Mouse (Mus musculus) liver, embryonic 16.5 days (tissue): ENCODE data around the gene Cers5. TPM values are rescaled to one million over a fixed set of nuclear protein-coding genes. Genes with fewer than 3 reads are reported as not detected.
A peak's percentile ranks its signal among the peaks of the same experiment; 100 is the strongest.

ENCODE experiments used
- ATAC-seq: fragments of 200-750 bp; cut with Nextera tagmentation; 2 replicates; pipeline ENCODE4 v1.8.0; 2017; ENCODE audit warnings: low read depth, mild to moderate bottlenecking, moderate number of reproducible peaks, moderate library complexity
- H3K27ac ChIP-seq: fragments of 300-500 bp; sonication (generic); 2 replicates; pipeline ENCODE4 v1.5.1; 2014; ENCODE audit warnings: mild to moderate bottlenecking, low read length
- H3K27me3 ChIP-seq: fragments of 300-500 bp; sonication (generic); 2 replicates; pipeline ENCODE4 v1.6.1; 2014; ENCODE audit warnings: low read depth, low read length, mixed read lengths; ENCODE audit not compliant: control insufficient read depth, insufficient read depth
- H3K36me3 ChIP-seq: fragments of 300-500 bp; sonication (generic); 2 replicates; pipeline ENCODE4 v1.6.1; 2014; ENCODE audit warnings: mild to moderate bottlenecking; ENCODE audit not compliant: control insufficient read depth, insufficient read depth
- H3K4me1 ChIP-seq: fragments of 300-500 bp; sonication (generic); 2 replicates; pipeline ENCODE4 v1.6.1; 2014; ENCODE audit warnings: low read depth, low read length, mixed read lengths; ENCODE audit not compliant: control insufficient read depth
- H3K4me2 ChIP-seq: fragments of 300-500 bp; sonication (generic); 2 replicates; pipeline ENCODE4 v1.6.1; 2014; ENCODE audit warnings: low read depth, low read length, mixed read lengths
- H3K4me3 ChIP-seq: fragments of 300-500 bp; sonication (generic); 2 replicates; pipeline ENCODE4 v1.5.1; 2014; ENCODE audit warnings: low read depth, mild to moderate bottlenecking, low read length
- H3K9ac ChIP-seq: fragments of 300-500 bp; sonication (generic); 2 replicates; pipeline ENCODE4 v1.6.1; 2014; ENCODE audit warnings: low read depth, low read length
- H3K9me3 ChIP-seq: fragments of 300-500 bp; sonication (generic); replicated peaks from 2 replicates; pipeline ENCODE4 v1.6.1; 2016; ENCODE audit warnings: low read length; ENCODE audit not compliant: control insufficient read depth
- WGBS: fragments of 180-500 bp; shearing (Covaris S2); extraction: QIAGEN DNeasy Blood & Tissue Kit; methylation state at CpG from one replicate; pipeline ENCODE4 v1.1.7; 2014; ENCODE audit not compliant: insufficient replicate concordance; 5-methylcytosine and 5-hydroxymethylcytosine counted together
- polyA plus RNA-seq: library from polyadenylated mRNA; unstranded; fragments of >200 nt; fragmentation: Nextera tagmentation; extraction: Ambion mirVana; gene quantifications from 2 replicates; pipeline ENCODE4 v1.2.1, GENCODE M21; 2015

The Cers5 gene
- polyA plus RNA-seq, 1 experiment from 2014 or later = 6.9 TPM

DNA sequence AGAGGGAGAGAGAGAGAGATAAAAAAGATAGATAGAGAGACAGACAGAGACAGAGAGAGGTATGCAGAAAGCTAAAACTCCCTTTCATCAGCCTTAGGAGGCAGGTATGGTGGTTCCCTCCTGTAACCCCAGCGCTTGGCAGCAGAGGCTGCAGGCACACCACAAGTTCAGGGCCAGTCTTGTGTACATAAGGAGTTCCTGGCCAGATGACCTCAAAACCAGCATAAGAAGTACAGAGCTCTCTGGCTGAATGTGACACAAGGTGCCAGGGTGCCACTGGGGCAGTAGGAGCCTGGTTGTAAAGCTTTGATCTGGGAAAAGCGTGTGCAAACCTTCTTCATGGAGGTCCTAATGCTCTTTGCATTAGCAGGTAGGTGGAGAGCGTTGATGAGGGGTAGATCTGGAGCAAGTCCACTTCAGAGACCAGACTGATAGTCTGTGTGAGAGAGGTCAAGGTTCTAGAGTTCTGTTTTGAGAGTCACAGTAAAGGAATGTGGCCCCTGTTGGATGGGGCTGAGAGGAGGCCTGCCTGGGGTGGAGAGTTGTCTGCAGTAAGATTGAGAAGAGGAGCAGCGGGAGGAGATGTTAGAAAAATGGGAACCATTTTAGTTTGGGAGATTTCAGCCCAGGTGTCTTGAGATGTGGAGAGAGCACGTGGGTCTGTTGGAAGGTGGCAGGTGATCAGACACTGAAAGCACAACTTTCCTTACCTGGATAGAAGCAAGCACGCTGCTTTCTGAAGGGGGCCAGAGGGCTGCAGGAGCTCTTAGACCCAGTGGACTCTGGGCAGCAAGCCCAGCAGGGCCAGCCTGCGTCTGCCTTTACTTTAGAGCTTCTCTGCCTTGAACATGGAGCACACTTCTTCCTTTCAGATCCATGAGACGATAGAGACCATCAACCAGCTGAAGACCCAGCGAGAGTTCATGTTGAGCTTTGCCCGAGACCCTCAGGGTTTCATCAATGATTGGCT lies 62.2 kb downstream of the Cers5 start:
- H3K4me2 ChIP-seq = no peak overlapping the region
- H3K36me3 ChIP-seq = peaks cover 16% of the 10 kb centered on the region
- no peak for ATAC-seq
- H3K9ac ChIP-seq = no peak overlapping the region
- no peak overlapping the region; the same call in 1 of the 2 replicates for H3K27ac ChIP-seq
- H3K4me1 ChIP-seq = peaks cover 12% of the 10 kb centered on the region
- WGBS = 71% methylated on average over 10 of the region's 10 CpGs
- H3K9me3 ChIP-seq = no peaks in the 10 kb centered on the region
- no peak overlapping the region for H3K4me3 ChIP-seq
- H3K27me3 ChIP-seq = no peaks in the 10 kb centered on the region

DNA sequence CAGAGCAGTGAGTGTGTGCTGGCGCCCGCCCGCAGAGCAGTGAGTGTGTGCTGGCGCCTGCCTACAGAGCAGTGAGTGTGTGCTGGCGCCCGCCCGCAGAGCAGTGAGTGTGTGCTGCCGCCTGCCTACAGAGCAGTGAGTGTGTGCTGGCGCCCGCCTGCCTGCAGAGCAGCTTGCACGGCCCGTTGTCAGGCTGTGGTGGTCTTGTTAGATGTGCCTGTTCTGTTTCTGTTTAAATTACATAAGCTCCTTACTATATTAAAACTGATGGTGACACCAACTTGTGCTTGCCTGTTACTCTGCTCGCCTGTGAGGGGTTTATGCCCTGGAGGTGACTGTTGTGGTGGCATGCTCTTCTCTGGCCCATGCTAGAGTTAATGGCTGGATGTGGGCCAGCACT lies 64.5 kb downstream of the Cers5 start:
- peaks cover 16% of the 10 kb centered on the region for H3K36me3 ChIP-seq
- no peaks in the 10 kb centered on the region for H3K27me3 ChIP-seq
- no peak overlapping the region for H3K4me2 ChIP-seq
- H3K4me1 ChIP-seq = peaks cover 12% of the 10 kb centered on the region
- no peak overlapping the region for H3K9ac ChIP-seq
- no peak for ATAC-seq
- no peaks in the 10 kb centered on the region for H3K9me3 ChIP-seq
- WGBS = 84% methylated on average over 13 of the region's 13 CpGs
- H3K27ac ChIP-seq = no peak overlapping the region
- no peak overlapping the region for H3K4me3 ChIP-seq

DNA sequence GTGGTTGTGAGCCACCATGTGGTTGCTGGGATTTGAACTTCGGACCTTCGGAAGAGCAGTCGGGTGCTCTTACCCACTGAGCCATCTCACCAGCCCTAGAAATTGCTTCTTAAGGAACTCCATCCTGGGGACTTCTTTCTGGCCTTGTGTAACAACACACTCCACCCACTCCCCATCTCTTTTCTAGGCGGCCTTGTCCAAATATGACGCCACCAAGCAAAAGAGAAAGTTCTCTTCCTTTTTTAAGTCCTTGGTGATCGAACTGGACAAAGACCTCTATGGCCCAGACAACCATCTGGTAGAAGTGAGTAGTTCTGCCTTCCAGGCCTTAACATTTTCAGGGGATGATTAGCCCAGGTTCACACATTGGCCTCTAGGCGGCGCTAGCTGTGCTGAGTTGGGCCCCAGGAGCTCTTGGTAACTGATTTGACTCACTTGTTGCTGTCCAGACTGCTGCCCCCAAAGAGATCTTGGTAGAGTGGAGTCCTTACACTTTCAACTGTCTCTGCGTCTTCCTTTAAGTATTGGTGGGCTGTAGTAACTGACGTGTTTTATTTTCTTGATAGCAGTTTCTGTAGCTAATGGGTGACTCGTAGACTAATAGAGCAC lies 67.1 kb downstream of the Cers5 start, which contains the start of gene Gm17349:
TSS of gene Gm17349 (minus strand) at position 51 of the 609 bp plus-strand sequence.
- H3K36me3 ChIP-seq = peaks cover 9% of the 10 kb centered on the region; the same call in 1 of the 2 replicates
- no peak within 1 kb of the TSS for H3K27ac ChIP-seq
- no peaks in the 10 kb centered on the region for H3K27me3 ChIP-seq
- no peak within 1 kb of the TSS for H3K4me2 ChIP-seq
- no peak for ATAC-seq
- H3K9me3 ChIP-seq = no peaks in the 10 kb centered on the region
- H3K9ac ChIP-seq = no peak within 1 kb of the TSS
- WGBS = 55% methylated on average over 11 of the region's 11 CpGs
- peaks cover 27% of the 10 kb centered on the region for H3K4me1 ChIP-seq
- H3K4me3 ChIP-seq = no peak within 1 kb of the TSS

DNA sequence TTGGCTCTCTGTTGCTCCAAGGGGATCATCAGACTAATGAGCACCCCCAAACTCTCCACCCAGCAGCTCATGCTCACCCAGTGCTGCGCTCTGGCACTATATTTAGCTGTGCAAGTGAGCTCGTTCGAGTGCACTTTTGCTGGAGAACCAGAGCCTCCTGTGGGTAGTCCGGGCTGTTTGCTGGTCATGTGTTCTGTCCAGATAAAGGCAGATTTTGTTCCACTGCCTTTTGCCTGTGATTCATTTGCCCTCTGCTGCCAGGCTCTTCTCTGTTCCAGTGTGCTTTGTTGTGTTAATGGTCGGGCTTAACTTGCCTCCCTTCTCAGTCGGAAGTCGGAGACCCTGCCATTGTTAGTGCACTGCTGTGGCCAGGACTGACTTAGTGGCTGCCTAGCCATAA lies 67.8 kb downstream of the Cers5 start:
- Histone ChIP-seq H3K4me2 (no peak overlapping the region), H3K4me1 (peaks cover 31% of the 10 kb centered on the region), H3K9ac (no peak overlapping the region), H3K9me3 (no peaks in the 10 kb centered on the region), H3K4me3 (no peak overlapping the region), H3K27me3 (no peaks in the 10 kb centered on the region), H3K36me3 (peaks cover 9% of the 10 kb centered on the region; the same call in 1 of the 2 replicates), H3K27ac (no peak overlapping the region)
- 52% methylated on average over 7 of the region's 7 CpGs for WGBS
- no peak for ATAC-seq

GRCm38 (mm10) chr15:99704041-99704681 lies 68.5 kb downstream of the Cers5 start:
- Histone ChIP-seq H3K4me1 (peaks cover 31% of the 10 kb centered on the region), H3K9ac (no peak overlapping the region), H3K27ac (no peak overlapping the region), H3K9me3 (no peaks in the 10 kb centered on the region), H3K27me3 (no peaks in the 10 kb centered on the region), H3K4me3 (no peak overlapping the region), H3K36me3 (peaks cover 7% of the 10 kb centered on the region; the same call in 1 of the 2 replicates), H3K4me2 (no peak overlapping the region)
- ATAC-seq = no peak
- WGBS = 64% methylated on average over 23 of the region's 23 CpGs

- H3K9me3 ChIP-seq = no peaks in the 10 kb centered on the region
- no peak for ATAC-seq
- peaks cover 7% of the 10 kb centered on the region; the same call in 1 of the 2 replicates for H3K36me3 ChIP-seq
- H3K9ac ChIP-seq = no peak overlapping the region
- H3K27me3 ChIP-seq = no peaks in the 10 kb centered on the region
- no peak overlapping the region for H3K27ac ChIP-seq
- 78% methylated on average over 5 of the region's 5 CpGs for WGBS
- peaks cover 31% of the 10 kb centered on the region for H3K4me1 ChIP-seq
- no peak overlapping the region for H3K4me2 ChIP-seq
- no peak overlapping the region for H3K4me3 ChIP-seq
Measured at GRCm38 (mm10) chr15:99703676-99704040, 69.0 kb downstream of the Cers5 start.

DNA sequence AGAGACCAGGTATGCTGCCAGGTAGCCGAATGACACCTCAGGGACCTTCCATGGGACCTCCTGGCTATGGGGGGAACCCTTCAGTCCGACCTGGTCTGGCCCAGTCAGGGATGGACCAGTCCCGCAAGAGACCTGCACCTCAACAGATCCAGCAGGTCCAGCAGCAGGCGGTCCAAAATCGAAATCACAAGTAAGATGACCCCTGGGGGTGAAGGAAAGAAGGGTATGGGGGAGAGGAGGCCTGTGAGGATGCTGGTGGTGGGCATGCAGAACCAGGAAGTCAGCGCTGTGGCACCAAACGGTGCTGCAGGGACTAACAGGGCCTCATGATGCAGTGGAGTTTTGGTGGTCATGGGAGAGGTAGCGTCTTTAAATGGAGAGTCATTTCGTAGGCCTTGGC lies 69.6 kb downstream of the Cers5 start:
- H3K4me2 ChIP-seq = peak overlapping the region; percentile 67; the same call in 1 of the 2 replicates
- H3K9me3 ChIP-seq = no peaks in the 10 kb centered on the region
- WGBS = 74% methylated on average over 9 of the region's 9 CpGs
- no peak overlapping the region for H3K9ac ChIP-seq
- peaks cover 7% of the 10 kb centered on the region; the same call in 1 of the 2 replicates for H3K36me3 ChIP-seq
- ATAC-seq = no peak
- peak overlapping the region; percentile 17; the same call in 1 of the 2 replicates for H3K27ac ChIP-seq
- peak overlapping the region; percentile 92; the same call in 1 of the 2 replicates for H3K4me3 ChIP-seq
- no peaks in the 10 kb centered on the region for H3K27me3 ChIP-seq
- peaks cover 31% of the 10 kb centered on the region for H3K4me1 ChIP-seq

GRCm38 (mm10) chr15:99701999-99702900 lies 70.4 kb downstream of the Cers5 start, which contains the start of gene Smarcd1:
Gene Smarcd1 (plus strand): TSS chr15:99702129.
- Histone ChIP-seq H3K36me3 (peaks cover under 1% of the 10 kb centered on the region; the same call in 1 of the 2 replicates), H3K4me3 (peak within 1 kb of the TSS; percentile 92), H3K9ac (peak within 1 kb of the TSS; percentile 93), H3K4me1 (peaks cover 31% of the 10 kb centered on the region), H3K4me2 (peak within 1 kb of the TSS; percentile 67), H3K27ac (peak within 1 kb of the TSS; percentile 94), H3K9me3 (no peaks in the 10 kb centered on the region), H3K27me3 (no peaks in the 10 kb centered on the region)
- WGBS = under 1% methylated on average over 58 of the region's 71 CpGs
- ATAC-seq = peak; percentile 90
